Mouse (Mus musculus): ENCODE results near the gene Cryz. TPM values are rescaled to one million over a fixed set of nuclear protein-coding genes. Genes with fewer than 3 reads are reported as not detected.

Gene Cryz
- polyA plus RNA-seq, 1 experiment from 2014 or later, result 7.7 TPM

Other genes starting within 250 kb of the Cryz start
- 12.7 and 13.9 TPM in 2 replicates for gene Tyw3, start 393 bp downstream of the Cryz start, polyA plus RNA-seq (2015; fragmentation: Nextera tagmentation; extraction: Ambion mirVana)
- 1.9 and 2.6 TPM in 2 replicates for gene Erich3, start 67.1 kb downstream of the Cryz start, polyA plus RNA-seq (2015; fragmentation: Nextera tagmentation; extraction: Ambion mirVana)